Mouse (Mus musculus) kidney, postnatal 0 days (tissue): Measurements from ENCODE around the gene Hsf4. TPM values are rescaled to one million over a fixed set of nuclear protein-coding genes. Genes with fewer than 3 reads are reported as not detected.
A peak's percentile ranks its signal among the peaks of the same experiment; 100 is the strongest.

Experiments
- ATAC-seq: fragments of 200-750 bp; cut with Nextera tagmentation; replicated peaks from 2 replicates; pipeline ENCODE4 v1.8.0; 2017; ENCODE audit warnings: low read depth, moderate number of reproducible peaks, moderate TSS enrichment, moderate library complexity; ENCODE audit not compliant: low FRiP score
- DNase-seq: peaks from one replicate; pipeline ENCODE4 v3.0.0-alpha.2; 2016; ENCODE audit warnings: low spot score
- H3K27ac ChIP-seq: fragments of 300-500 bp; sonication (generic); 2 replicates; pipeline ENCODE4 v1.5.1; 2014; ENCODE audit warnings: mild to moderate bottlenecking
- H3K27me3 ChIP-seq: fragments of 300-500 bp; sonication (generic); 2 replicates; pipeline ENCODE4 v1.6.1; 2014; ENCODE audit warnings: low read length, mixed read lengths; ENCODE audit not compliant: insufficient read depth
- H3K36me3 ChIP-seq: fragments of 300-500 bp; sonication (generic); 2 replicates; pipeline ENCODE4 v1.6.1; 2014; ENCODE audit warnings: low read length, mixed read lengths; ENCODE audit not compliant: insufficient read depth
- H3K4me1 ChIP-seq: fragments of 300-500 bp; sonication (generic); replicated peaks from 2 replicates; pipeline ENCODE4 v1.6.1; 2014; ENCODE audit warnings: antibody characterized with exemption, low read length, mixed read lengths; ENCODE audit not compliant: insufficient read depth
- H3K4me2 ChIP-seq: fragments of 300-500 bp; sonication (generic); 2 replicates; pipeline ENCODE4 v1.6.1; 2014; ENCODE audit warnings: mild to moderate bottlenecking, low read length, moderate library complexity, mixed read lengths
- H3K4me3 ChIP-seq: fragments of 300-500 bp; sonication (generic); replicated peaks from 2 replicates; pipeline ENCODE4 v1.5.1; 2014; ENCODE audit warnings: low read depth, low read length
- H3K9ac ChIP-seq: fragments of 300-500 bp; sonication (generic); 2 replicates; pipeline ENCODE4 v1.6.1; 2014; ENCODE audit warnings: low read depth, low read length
- H3K9me3 ChIP-seq: fragments of 300-500 bp; sonication (generic); replicated peaks from 2 replicates; pipeline ENCODE4 v1.6.1; 2016; ENCODE audit warnings: low read length, inconsistent platforms, mixed read lengths
- CTCF ChIP-seq: IDR thresholded peaks from 2 replicates; pipeline ENCODE4 v1.5.1; 2016; ENCODE audit warnings: antibody characterized with exemption, low read depth, mild to moderate bottlenecking, moderate library complexity
- WGBS: fragments of 180-500 bp; shearing (Covaris S2); extraction: QIAGEN DNeasy Blood & Tissue Kit; methylation state at CpG from one replicate; pipeline ENCODE4 v1.1.7; 2014; 5-methylcytosine and 5-hydroxymethylcytosine counted together
- polyA plus RNA-seq: library from polyadenylated mRNA; unstranded; fragments of >200 nt; fragmentation: Nextera tagmentation; extraction: Ambion mirVana; gene quantifications from 2 replicates; pipeline ENCODE4 v1.2.1, GENCODE M21; 2015

Gene Hsf4
- polyA plus RNA-seq, 1 experiment from 2014 or later, result 0.12 TPM

DNA sequence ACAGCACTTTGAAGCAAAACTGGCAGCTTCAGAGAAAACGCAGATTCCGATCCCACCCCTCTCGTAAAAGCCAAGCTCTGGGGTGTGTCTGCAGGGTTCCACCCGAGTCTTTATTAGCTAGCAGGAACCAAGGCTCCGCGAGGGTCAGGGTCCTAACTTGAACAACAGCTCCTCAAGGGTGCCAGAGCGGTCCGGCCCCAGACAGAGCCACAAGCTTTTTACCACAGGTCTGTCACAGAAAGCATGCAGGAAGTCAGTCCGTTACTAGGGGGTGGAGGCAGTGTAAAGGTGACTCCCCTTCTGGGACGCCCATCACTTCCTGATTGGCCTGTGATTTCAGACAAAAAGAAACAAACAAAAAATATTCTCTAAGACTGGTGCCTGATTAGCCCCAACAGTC lies 4.5 kb upstream of the Hsf4 start:
- no peak for TF ChIP-seq CTCF
- 5% methylated on average over 10 of the region's 10 CpGs for WGBS
- Histone ChIP-seq H3K4me1 (peaks cover 15% of the 10 kb centered on the region; the same call in 1 of the 2 replicates), H3K4me2 (peak overlapping the region; percentile 79), H3K27ac (no peak overlapping the region), H3K9me3 (no peaks in the 10 kb centered on the region), H3K4me3 (peak overlapping the region; percentile 48), H3K27me3 (peaks cover 38% of the 10 kb centered on the region), H3K9ac (peak overlapping the region; percentile 56; the same call in 1 of the 2 replicates), H3K36me3 (no peaks in the 10 kb centered on the region)
- DNase-seq (peak; percentile 27), ATAC-seq (no peak)

DNA sequence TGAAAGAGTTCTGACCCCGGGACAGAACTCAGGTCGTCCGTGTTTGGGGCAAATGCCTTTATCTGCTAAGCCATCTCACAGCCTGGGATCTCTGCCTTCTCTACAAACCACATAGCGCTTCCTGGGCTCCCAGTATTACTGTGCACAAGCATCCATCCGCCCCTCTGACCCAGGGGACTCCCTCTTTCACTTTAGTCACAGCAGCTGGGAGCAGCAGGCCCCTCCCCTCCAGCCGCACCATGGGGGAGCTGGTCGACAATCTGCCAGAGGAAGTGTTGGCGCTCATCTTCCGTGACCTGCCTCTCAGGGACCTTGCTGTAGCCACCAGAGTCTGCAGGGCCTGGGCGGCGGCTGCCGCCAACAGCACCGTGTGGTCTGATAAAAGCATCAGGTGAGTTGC lies 2.8 kb upstream of the Hsf4 start:
- Histone ChIP-seq H3K36me3 (no peaks in the 10 kb centered on the region), H3K27me3 (peaks cover 54% of the 10 kb centered on the region), H3K4me3 (no peak overlapping the region), H3K9ac (no peak overlapping the region), H3K4me1 (peaks cover 15% of the 10 kb centered on the region; the same call in 1 of the 2 replicates), H3K9me3 (no peaks in the 10 kb centered on the region), H3K4me2 (no peak overlapping the region), H3K27ac (no peak overlapping the region)
- 31% methylated on average over 13 of the region's 13 CpGs for WGBS
- DNase-seq, result no peak
- ATAC-seq, result no peak
- no peak for TF ChIP-seq CTCF

- Histone ChIP-seq H3K36me3 (no peaks in the 10 kb centered on the region), H3K4me3 (peak overlapping the region; percentile 43), H3K4me1 (peaks cover 15% of the 10 kb centered on the region; the same call in 1 of the 2 replicates), H3K27ac (0 out of 2 replicates have a peak overlapping the region, but pooled peaks have one; percentile 25), H3K27me3 (peaks cover 69% of the 10 kb centered on the region), H3K9me3 (no peaks in the 10 kb centered on the region), H3K9ac (peak overlapping the region; percentile 40; the same call in 1 of the 2 replicates), H3K4me2 (peak overlapping the region; percentile 86)
- no peak for TF ChIP-seq CTCF
- peak; percentile 40 for DNase-seq
- ATAC-seq, result 0 out of 2 replicates have a peak, but pooled peaks have one; percentile 15
- WGBS, result 1% methylated on average over 65 of the region's 65 CpGs
These were observed 1.1 kb upstream of the Hsf4 start for GRCm38 (mm10) chr8:105268342-105269074.

GRCm38 (mm10) chr8:105269075-105269458 lies 534 bp upstream of the Hsf4 start:
- Histone ChIP-seq H3K27me3 (peaks cover 69% of the 10 kb centered on the region), H3K4me3 (peak overlapping the region; percentile 43), H3K27ac (0 out of 2 replicates have a peak overlapping the region, but pooled peaks have one; percentile 25), H3K4me1 (peaks cover 15% of the 10 kb centered on the region; the same call in 1 of the 2 replicates), H3K36me3 (no peaks in the 10 kb centered on the region), H3K9me3 (no peaks in the 10 kb centered on the region), H3K4me2 (peak overlapping the region; percentile 86), H3K9ac (peak overlapping the region; percentile 43; the same call in 1 of the 2 replicates)
- WGBS, result 2% methylated on average over 10 of the region's 10 CpGs
- no peak for TF ChIP-seq CTCF
- ATAC-seq (no peak), DNase-seq (peak; percentile 16)

- WGBS, result 4% methylated on average over 39 of the region's 39 CpGs
- no peak for DNase-seq
These were observed 707 bp downstream of the Hsf4 start for GRCm38 (mm10) chr8:105270101-105270915.

GRCm38 (mm10) chr8:105270916-105271186 lies 1.2 kb downstream of the Hsf4 start:
- Histone ChIP-seq H3K4me3 (no peak overlapping the region), H3K27ac (no peak overlapping the region), H3K27me3 (peaks cover 77% of the 10 kb centered on the region), H3K4me1 (peaks cover 15% of the 10 kb centered on the region; the same call in 1 of the 2 replicates), H3K36me3 (no peaks in the 10 kb centered on the region), H3K4me2 (no peak overlapping the region), H3K9me3 (no peaks in the 10 kb centered on the region), H3K9ac (no peak overlapping the region)
- TF ChIP-seq CTCF, result no peak
- ATAC-seq (no peak), DNase-seq (no peak)
- WGBS, result 2% methylated on average over 11 of the region's 11 CpGs

More at GRCm38 (mm10) chr8:105270101-105270915, 707 bp downstream of the Hsf4 start:
- H3K4me1 ChIP-seq, result peaks cover 15% of the 10 kb centered on the region; the same call in 1 of the 2 replicates
- peak overlapping the region; percentile 86 for H3K4me2 ChIP-seq
- no peak for TF ChIP-seq CTCF
- no peak overlapping the region for H3K27ac ChIP-seq
- H3K4me3 ChIP-seq, result peak overlapping the region; percentile 43
- ATAC-seq, result no peak
- H3K27me3 ChIP-seq, result peaks cover 77% of the 10 kb centered on the region
- no peaks in the 10 kb centered on the region for H3K9me3 ChIP-seq
- no peaks in the 10 kb centered on the region for H3K36me3 ChIP-seq
- peak overlapping the region; percentile 43; the same call in 1 of the 2 replicates for H3K9ac ChIP-seq
